Mouse (Mus musculus) adrenal gland, postnatal 25 days (tissue): Measurements from ENCODE around the gene Tfeb. TPM values are rescaled to one million over a fixed set of nuclear protein-coding genes. Genes with fewer than 3 reads are reported as not detected.

ENCODE experiments used
- DNase-seq: peaks from one replicate; pipeline ENCODE4 v3.0.0; 2021; ENCODE audit warnings: mixed read lengths
- total RNA-seq: library from RNA; stranded (reverse); gene quantifications from 2 replicates; pipeline ENCODE4 v1.2.3, GENCODE M21; 2021

Tfeb gene
- total RNA-seq, 1 experiment from 2014 or later: 28.0 TPM

DNA sequence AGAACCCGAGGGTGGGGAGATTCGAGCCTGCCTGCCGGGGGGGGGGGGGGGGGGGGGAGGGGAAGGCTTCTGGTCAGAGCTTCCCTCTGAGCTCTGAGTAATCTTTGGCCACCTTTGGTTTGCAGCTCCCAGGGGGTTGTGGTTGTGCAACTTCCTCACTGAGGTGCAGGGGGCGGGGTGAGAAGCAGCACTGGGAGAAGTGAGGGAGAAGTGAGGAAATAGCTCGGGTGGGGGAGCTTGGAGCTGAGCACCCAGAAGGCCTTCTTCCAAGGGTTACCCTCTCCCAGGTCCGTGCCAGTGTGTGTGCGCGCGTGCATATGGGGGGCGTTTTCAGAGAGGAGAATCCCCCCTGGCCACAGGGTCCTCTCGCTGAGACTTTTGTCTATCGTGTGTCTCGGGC lies 17.4 kb downstream of the Tfeb start:
- peak; percentile 48 for DNase-seq

DNA sequence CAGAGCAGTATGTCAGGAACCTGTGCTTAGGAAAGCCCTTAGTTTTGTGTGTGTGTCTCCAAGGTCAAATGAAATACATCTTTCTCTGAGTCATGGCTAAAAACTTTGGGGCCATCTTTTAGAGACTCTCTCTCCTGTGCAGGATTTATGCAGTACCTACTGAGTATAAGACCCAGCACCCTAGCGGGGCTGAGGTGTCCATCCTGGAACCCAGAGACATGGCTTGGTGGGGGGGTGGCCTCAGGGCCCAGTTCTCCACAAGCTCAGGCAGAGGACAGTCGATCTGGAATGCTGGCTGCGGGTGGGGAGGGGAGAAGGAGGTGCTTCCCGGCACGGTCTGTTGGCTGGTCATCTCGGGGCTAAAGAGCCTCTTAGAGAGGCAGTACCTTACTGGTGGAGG lies 19.5 kb downstream of the Tfeb start:
- DNase-seq: no peak

DNA sequence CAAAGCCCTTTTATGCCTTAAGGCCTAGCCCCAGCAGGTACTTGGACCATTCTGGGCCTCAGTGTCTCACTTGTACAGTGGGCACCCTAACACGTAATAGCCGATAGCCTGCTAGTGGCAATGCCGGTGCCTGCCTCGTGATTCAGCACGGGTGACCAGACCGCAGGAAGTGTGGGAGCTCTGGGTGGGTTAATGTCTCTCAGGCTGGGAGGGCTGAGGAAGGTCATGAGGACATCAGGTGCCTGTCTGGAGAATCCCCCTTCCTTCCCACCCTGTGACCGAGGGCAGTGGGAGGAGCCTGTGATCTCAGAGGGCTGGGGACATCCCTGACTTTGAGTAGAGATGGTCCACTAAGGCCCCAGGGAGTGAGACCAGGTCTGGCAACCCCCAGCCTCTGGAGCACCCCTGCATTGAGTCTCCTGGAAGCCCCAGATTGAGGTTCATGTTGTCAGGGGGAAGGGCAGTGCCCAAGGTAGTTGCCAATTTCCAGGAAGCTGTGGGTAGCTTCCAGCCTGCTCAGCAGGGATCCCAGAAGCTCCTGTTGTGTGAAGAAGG lies 20.3 kb downstream of the Tfeb start:
- no peak for DNase-seq

DNA sequence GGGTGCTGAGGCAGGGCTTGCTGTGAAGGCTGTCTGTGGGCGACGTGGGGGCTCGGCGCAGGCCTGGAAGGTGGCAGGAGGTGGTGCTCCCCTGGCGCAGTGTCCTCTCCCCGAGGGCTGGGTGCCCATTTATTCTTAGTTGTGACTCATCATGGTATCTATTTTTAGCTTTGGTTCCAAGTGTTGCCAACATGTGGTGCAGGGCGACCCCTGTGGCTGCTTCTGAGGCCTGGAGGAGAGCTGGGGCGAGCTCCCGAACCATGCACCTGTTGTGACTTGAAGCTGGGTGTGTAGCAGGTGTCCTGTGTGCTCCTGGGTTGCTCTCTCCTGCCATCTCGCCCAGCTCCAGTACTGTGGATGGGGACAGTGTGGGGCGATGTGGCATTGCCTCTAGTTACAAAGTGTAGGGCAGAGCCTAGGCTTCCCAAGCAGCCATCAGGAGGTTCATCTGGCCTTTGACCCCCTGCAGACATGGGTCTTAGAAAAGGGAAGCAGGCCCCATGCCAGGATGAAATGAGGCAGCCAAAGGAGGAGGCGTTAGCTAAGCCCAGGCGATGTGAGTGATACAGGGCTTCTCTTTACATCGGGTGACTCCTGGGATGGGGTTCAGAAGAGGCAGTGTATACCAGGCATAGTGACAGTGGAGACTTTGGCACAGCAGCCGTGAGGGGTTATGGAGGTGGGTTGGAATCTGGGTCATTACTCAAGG lies 23.0 kb downstream of the Tfeb start:
- DNase-seq: peak; percentile 57

DNA sequence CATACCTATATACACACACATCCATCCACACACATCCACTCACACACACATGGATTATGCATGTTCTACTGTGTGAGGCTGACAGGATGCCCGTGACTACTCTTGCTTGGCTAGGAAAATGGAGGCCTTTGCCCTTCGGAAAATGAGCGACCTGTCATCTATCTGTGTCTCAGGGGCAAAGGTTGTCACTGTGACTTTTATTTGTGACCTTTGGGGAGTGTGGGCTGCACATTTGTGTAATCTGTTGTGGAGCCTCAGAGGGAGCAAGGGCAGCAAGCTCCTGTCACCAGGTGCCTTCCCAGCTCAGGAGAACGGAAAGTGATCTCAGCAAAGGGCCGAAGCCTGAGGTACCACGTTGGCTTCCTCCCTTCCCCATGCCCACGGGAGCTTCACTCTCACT lies 25.2 kb downstream of the Tfeb start:
- DNase-seq: no peak

DNA sequence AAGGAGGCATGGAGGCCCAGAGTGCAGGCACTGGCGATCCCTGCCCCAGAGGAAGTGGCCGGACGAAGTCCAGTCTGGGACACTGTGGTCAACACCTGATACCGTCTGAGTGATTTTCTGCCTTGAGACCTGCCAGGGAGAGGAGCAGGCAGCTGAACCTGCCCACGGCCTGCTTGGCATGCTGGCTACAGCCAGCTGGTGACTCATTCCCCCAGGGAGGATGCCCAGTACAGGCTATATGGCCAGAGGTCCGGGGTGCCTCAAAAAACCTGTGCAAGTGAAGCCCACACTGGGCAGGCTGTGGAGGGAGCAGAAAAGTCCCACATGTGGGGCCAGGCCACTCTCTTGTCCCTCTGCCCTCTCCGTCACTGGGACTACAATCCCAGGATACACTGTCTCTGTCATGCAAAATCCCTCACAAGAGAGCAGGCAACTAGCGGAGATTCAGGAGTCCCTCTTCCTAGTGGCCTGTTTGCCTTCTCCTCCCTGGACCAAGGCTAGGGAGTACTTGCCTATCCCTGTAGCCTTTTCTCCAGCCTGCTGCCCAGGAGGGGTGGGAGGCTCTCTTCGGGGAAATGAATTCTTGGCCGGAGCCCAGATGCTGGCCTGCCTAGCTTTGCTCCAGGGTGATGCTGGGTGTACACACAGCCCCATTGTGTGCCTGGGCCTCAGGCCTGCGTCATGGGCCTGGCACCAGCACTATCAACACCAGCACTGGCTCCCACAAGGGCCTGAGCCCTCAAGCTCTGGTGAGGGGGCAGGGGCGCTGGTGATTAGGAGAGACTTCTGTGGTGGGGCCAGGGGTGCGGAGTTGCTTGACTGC lies 25.9 kb downstream of the Tfeb start:
- peak; percentile 51 for DNase-seq

DNA sequence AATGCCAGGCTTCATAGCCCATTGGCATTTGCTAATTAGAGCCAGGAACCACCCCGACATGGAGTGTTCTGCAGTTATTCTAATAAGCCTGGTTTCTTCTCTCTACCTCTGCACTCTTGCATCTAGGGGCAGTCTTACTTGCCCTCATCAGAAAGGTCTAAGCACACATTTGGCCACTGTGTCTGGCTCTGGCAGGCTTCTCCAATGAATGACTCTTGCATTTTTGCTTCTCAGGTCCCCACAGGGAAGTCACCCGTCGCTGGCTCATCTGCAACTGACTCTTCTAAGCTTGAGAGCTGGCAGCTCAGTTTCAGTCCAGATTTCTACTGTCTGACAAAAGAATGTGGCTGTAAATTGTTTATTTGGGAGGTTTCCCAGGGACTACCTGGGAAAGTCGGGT lies 29.2 kb downstream of the Tfeb start:
- DNase-seq: no peak

DNA sequence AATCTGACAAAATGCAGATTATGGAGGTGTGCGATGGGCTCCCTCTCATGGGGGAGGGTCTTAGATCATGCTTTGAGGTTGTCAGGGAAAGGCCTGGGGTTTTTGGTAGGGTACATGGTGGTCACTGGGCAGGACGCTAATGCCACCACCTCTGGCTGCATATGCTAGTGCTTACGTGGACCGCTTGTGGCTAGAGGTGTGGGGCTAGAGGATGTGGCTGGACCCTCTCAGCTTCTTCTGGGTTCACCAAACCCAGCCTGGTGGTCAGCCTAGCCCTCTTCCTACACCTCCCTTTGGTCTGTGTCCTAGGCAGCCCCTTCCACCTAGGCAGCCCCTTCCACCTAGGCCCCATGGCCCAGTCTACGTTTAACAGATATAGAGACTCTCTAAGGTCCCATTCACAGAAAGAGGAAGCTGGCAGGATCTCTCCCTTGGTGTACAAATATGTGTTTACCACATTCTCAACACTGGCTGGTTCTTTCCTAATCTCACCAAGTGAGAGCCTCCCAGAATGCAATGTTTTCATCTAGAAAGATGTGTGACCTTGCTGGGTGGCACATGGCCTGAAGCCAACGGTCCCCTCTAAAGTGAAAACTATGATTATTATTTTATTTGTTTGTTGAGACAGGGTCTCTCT lies 29.7 kb downstream of the Tfeb start:
- DNase-seq: no peak

DNA sequence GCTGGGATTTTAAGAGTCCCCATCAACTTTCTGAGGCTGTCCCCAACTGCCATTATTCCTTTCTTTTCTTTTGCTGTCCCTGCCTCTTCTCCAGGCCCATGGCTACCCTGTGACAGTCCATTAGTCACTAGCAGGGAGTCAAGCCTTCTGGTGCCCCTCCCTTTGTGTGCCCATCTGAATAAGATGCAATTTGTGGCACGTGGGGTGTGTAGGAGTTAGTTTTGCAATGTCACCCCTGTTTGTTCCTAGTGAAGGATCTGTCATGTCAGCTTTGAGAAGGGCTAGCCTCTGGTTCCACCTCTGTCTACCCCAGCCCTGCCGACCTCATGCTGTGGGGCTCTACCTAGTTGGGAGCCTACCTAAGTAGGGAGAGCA lies 30.2 kb downstream of the Tfeb start:
- no peak for DNase-seq

DNA sequence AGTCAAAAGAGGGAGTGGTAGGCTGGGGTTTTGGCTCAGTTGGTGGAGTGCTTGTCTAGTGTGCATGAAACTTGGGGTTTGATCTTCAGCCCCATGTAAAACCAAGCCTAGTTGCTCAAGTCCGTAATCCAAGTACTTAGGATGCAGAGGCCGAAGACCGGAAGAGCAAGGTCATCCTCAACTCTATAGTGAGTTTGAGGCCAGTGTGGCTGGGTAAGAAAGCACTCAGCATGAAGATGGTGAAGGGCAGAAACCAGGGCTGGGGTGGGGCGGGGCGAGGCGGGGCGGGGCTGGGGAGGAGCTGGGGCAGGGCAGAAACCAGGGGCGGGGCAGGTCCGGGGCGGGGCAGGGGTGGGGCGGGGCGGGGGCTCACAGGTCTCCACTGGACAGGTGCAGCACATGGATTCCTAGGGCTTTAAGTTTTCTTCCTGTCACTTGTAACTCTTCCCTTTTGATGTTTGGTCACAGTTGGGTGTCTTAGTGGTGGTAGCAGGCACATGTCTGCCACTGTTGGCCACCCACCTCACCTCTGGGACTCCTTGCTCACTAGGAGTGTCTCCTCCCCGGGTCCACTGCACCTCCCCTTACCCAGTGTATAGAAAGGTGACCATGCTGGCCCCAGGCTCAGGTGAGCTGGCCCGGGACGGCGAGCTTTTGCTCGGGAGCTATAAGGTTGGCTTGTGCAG lies 30.8 kb downstream of the Tfeb start:
- no peak for DNase-seq

DNA sequence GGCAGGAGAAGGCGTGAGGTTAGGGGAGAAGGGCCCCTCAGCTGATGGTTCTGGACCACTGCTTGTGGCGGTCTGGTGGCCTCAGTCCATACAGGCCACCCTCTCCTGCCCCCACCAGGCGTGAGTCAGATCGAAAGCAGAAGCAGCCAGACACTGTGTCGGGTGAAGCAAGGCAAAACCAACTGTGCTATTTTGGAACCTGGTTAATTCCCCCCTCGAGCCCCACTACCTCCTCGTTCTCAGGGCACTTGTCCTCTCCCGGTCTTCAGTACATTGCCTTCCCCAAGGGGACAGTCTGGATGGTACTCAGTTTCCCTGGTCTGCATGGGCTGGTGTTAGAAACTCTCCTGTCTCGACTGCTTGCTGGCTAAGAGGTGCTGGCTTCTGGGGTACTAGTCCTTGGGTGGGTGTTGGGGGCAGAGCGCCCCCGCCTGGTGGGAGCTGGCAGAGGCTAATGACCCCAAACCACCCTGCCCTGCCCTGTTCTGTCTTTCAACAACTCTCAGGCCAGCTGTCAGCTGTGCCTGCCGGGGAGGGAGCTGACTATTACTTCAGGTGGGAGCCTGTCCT lies 32.0 kb downstream of the Tfeb start:
- DNase-seq: no peak

DNA sequence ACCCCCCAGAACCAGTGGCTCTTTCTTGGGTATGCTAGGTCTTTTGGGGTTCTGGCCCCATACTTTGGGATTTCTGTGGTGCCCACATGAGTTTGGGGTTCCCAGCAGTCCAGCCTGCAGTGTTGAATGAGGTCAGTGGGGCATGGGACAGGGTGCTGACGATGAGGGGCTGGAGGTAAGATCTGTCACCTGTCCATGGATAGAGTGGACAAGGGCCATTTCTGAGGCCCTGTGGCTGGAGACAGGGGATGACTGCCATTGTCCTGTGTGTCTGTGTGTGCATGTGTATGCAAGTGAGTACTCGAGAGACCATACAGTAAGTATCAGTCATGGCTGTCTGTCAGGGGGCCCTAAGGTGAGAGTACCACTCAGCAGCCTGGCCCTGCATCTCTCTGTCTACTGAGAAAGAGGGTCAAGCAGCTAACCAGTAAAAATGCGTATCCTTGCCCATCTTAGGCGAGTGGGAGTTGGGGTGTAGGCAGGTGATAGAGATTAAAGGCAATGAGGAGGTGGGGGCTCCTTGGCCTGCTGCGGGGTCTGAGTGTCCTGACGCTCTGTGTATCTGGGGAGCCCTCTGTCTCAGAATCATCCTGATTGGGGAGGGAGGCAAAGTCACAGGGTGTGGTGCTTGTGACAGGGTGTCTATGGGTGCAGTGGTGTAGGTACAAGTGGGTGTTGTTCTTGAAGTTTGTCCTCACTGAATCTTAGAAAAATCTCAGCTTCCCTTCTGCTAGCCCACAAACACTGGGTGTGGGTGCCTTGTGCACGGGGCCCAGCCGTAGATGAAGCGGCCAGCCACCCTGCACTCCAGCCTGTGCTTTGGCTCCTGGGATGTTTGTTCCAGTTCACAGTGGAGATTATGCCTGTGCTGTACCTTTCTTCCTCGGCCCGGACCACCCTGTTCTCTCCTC lies 32.8 kb downstream of the Tfeb start:
- DNase-seq: no peak

DNA sequence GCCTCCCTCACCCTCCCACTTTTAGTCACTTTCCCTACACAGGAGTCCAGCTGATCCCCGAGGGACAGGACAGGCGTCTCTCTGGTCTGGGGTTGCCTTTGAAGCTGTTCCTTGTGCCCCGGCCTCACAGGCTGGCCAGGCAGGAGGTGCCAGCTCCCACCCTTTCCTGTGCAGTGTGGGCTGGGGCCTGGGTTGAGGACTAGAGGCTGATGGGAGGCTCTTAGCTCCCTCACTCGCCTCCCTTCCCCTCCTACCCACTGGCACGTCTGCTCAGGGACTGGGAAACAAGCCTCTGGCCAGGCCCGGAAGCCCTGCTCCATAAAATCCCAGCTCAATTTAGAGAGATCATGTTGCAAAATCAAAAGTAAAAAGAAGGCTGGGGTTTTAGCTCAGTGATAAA lies 36.8 kb downstream of the Tfeb start:
- DNase-seq: no peak

DNA sequence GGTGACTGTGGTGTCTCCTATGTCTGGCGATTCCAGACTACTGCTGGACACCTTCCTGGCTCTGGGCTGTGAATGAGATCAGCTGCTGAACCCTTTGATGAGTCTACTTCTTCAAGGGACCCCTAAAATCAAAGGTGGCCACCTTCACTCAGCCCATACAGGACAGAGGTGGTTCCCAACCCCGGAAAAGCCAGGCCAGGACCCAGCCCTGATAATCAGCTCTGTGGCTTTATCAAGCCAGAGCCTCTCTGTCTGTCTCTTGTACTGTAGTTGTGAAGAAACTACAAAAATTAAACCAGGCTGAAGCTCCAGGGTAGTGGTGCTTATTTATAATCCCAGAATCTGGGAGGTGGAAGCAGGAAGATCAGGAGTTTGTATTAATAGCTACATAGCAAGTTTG lies 40.3 kb downstream of the Tfeb start:
- DNase-seq: no peak

DNA sequence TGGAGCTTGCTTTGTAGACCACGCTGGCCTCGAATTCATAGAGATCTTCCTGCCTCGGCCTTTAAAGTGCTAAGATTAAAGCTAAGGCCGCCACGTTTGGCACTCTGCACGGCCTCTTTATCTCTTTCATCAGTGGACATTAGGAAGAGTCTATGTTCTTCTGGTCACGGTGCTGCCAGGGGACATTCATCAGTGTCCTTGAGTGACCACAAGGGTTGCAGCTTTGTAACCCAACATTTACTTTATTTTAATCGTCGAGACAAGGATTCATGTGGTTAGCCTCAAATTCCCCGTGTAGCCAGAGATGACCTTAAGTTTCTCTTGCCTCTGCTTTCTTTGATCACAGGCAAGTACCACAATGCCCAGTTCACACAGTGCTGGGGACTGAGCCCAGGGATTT lies 43.6 kb downstream of the Tfeb start:
- no peak for DNase-seq

DNA sequence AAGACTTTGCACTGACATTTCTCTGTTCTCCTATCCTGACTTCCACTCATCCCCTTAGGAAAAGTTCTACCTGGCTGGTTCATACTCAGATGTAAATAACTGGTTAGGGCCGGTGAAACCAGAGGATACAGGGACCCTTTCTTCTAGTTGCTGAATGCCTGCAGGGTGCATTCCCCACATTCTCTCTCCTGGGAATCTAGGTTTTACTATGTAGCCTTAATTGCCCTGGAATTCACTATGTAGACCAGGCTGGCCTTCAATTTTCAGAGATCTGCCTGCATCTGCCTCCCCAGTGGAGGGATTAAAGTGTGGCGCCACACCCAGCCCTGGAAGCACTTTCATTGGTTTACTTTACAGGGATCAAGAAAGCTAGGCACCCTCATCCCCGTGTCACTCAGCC lies 45.7 kb downstream of the Tfeb start:
- DNase-seq: no peak

DNA sequence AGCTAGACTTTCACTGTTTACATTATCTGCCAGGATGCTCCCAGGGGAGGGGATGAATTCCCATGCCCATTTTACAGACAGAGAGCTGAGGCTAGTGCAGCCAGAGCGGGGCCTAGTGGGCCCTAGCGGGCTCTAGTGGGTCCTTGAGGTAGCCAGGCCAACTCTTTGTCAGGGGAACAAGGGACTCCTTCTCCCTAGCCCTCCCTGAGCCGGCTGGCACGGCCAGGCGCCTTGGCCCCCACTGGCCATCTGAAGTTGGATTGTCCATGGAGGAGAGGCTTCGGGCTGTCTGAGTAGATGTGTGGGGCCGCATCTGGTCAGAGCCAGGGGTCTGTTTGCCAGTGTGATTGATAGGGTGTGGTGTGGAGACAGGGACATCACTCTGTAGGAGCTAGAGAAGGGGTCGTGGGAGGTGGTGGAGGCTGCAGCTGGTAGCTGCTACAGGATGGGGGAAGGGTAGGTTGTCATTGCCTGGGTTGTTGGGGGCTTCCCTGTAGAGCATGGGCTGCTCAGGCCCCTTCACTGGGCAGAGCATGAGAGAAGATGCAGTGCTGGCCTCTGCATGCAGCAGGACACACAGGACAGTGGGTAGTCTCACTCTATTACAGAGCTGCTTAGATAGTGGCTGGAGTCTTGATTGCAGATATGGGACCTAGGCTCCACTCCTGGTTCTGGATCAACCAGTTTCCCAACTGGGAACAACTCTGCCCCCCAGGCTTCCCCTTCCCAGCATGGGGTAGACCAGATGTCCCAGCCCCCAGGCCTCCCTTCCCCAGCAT lies 46.8 kb downstream of the Tfeb start:
- no peak for DNase-seq

DNA sequence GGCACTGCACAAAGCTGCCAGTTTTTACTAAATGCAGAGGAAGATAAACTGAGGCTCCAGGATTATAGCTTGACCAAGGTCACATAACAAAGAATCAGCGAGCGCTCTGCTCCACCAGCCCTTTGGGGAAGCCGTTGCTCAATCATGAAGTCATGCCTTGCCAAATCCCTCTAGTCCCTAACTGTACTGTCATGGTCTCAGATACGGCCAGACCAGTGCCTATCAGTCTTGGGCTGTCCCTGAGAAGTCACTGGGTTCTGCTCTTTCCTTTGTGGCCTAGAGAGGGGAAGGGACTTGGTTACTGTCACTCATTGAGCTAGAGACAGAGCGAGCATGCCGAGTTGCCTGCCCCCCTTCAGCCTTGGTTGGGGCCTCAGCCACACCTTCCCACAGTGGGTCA lies 47.6 kb downstream of the Tfeb start:
- DNase-seq: no peak

DNA sequence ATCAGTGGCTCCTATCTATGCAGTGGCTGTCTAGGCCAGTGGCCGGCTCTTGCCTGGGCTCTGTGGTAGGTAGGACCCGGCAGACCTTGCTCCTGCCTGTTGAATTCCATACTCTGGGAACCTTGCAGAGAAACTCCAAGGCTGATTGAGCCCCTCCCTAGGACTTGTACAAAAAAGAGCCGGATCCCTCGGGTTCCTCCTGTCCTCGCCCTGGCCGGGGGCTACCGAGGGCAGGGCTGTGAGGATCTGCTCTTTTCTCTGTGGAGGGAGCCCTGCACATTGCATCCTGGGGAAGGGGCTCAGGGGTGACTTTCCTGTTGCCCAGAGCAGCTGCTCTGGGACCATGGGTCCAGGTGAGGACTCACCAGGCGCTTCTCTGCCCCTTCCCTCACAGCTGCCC lies 50.8 kb downstream of the Tfeb start:
- no peak for DNase-seq

DNA sequence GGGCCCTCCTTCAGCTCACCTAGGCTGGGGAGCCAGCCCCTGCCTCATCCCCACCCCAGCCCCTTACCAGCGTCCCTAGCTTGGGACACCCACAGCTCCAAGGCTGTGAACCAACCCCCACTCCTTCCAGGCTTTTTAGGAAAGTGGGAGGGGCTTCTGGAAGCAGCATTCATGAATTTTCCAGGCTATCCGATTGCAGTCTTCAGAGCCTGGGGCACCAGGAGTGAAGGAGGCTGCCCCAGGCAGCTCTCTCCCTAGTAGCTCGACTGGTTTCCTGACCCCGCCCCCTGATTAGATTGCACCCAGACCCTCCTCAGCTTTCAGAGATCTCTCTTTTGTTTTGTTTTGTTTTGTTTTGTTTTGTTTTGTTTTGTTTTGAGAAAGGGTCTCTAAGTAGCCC lies 51.5 kb downstream of the Tfeb start:
- no peak for DNase-seq
